Mouse (Mus musculus): ENCODE results near the gene Tcf3.

GRCm38 (mm10) chr10:80445898-80446601, 12.6 kb upstream of the Tcf3 start:
- TF ChIP-seq SMC3 (IDR thresholded peaks at IDR 0.05; ENCODE audit: low read depth, low read length) = peak; percentile 77
- no peak for TF ChIP-seq POLR2A (IDR thresholded peaks at IDR 0.05; ENCODE audit: control insufficient read depth in 1 of 2, insufficient read depth in 1 of 2, low read depth in 1 of 2, low read length in 2 of 2, poor library complexity in 1 of 2)
- no peak for TF ChIP-seq ZNF384 (IDR thresholded peaks at IDR 0.05; ENCODE audit: low read depth, low read length)
- no peak for TF ChIP-seq EP300 (IDR thresholded peaks at IDR 0.05; ENCODE audit: low read depth in 1 of 2, low read length in 2 of 2)
